Mouse (Mus musculus) myocyte (in vitro differentiated cells): ENCODE results near the gene Pde6c.

ENCODE experiments used
- E2F4 ChIP-seq: IDR thresholded peaks from one replicate; pipeline ENCODE4 v1.6.1; 2011; ENCODE audit warnings: mild to moderate bottlenecking, control low read depth, moderate library complexity; ENCODE audit not compliant: insufficient read depth
- MYOD1 ChIP-seq, 3 experiments: IDR thresholded peaks; one replicate each; pipeline ENCODE4 v1.6.1; 2011; ENCODE audit warnings: control low read depth in 2 of 3, low read depth in 2 of 3, mild to moderate bottlenecking in 2 of 3, moderate library complexity in 1 of 3; ENCODE audit not compliant: insufficient read length in 2 of 3, control insufficient read depth in 1 of 3
- POLR2A ChIP-seq: IDR thresholded peaks from one replicate; pipeline ENCODE4 v1.6.1; 2011; ENCODE audit warnings: low read depth, mild to moderate bottlenecking, control low read depth, moderate library complexity; ENCODE audit not compliant: insufficient read length
- POLR2AphosphoS2 ChIP-seq: IDR thresholded peaks from one replicate; pipeline ENCODE4 v1.6.1; 2011; ENCODE audit warnings: low read depth, control low read depth; ENCODE audit not compliant: insufficient read length
- SRF ChIP-seq: IDR thresholded peaks from one replicate; pipeline ENCODE4 v1.6.1; 2011; ENCODE audit warnings: low read depth; ENCODE audit not compliant: control insufficient read depth, insufficient read length

- no peak for TF ChIP-seq MYOD1 (IDR thresholded peaks at IDR 0.05; ENCODE audit: control insufficient read depth in 1 of 3, insufficient read length in 2 of 3, low read depth in 2 of 3)
- TF ChIP-seq POLR2A, result no peak
- TF ChIP-seq SRF, result no peak
- TF ChIP-seq POLR2AphosphoS2, result no peak
- no peak for TF ChIP-seq E2F4
These were observed 58.9 kb downstream of the Pde6c start for GRCm38 (mm10) chr19:38191446-38191845.
